Mouse (Mus musculus): Measurements from ENCODE around the gene Olfr215.
"Not testable (repeated sequence)": the region's sequence is repeated elsewhere in the genome, so short reads cannot be mapped to it uniquely, and the experiment has no call there.

Olfr215 gene

GRCm38 (mm10) chr6:116584095-116584494 is at the start of gene Olfr215:
Olfr215 (minus strand) TSS chr6:116584195.
- DNase-seq (ENCODE audit: low read depth, low spot score), result no peak

- DNase-seq (ENCODE audit: low read depth, low spot score), result peak; percentile 76
Measured at GRCm38 (mm10) chr6:116632129-116632528, 48.1 kb upstream of the Olfr215 start.

DNA sequence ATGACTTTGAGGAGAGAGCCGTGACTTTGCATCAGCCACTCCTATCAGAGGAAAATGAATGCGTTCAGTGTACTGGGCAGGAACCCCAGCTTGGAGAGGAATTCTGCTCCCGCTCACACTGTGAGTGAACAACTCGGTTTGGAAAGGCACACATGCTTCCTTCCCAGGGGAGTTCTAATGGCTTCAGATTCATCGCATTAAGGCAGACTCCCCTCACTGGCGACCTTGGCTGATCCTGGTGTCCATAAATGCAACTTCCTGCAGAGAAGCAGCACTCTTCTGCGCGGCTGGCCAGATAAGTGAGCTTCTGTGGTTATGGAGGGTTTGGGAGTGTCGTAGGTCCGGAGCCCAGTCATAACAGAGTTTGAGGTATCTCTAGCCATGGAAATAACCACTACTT is 45.8 kb upstream of the Olfr215 start:
- no peak for DNase-seq (ENCODE audit: low read depth, low spot score)

DNA sequence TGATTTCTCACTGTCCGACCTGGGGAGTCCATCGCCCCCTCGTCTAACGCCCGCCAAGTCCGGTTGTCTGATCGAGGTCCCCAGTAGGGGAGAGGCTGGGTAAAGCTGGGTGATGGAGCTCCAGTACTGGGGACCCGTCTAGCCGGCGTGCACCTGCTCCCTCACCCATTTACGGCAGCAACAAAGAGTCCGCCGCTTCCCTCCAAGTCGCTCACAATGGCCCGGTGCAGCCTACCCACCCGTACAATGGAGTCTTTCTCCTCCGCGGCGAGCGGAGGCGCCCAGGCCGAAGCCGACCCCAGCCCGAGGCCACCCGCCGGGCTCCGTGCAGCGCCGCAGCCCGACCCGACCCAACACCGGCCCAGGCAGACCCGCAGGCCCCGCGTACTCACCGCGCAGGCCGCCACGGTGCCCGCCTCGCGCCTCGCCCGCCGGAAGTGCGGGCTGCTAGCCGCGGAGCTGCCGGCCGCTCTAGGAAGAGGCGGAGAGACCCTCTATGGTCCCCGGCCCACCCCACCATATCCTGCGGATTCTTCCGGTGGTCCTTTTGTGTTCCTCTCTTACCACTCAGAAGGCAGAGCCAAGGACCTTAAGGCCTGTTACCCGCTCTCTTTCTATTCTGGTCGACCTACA is 44.7 kb upstream of the Olfr215 start, which contains the start of gene Zfp422:
TSS of gene Zfp422 (minus strand) at position 461 of the 633 bp plus-strand sequence.
- peak; percentile 20 for DNase-seq (ENCODE audit: low read depth, low spot score)

GRCm38 (mm10) chr6:116628095-116628494 is 44.1 kb upstream of the Olfr215 start:
- DNase-seq (ENCODE audit: low read depth, low spot score), result no peak

DNA sequence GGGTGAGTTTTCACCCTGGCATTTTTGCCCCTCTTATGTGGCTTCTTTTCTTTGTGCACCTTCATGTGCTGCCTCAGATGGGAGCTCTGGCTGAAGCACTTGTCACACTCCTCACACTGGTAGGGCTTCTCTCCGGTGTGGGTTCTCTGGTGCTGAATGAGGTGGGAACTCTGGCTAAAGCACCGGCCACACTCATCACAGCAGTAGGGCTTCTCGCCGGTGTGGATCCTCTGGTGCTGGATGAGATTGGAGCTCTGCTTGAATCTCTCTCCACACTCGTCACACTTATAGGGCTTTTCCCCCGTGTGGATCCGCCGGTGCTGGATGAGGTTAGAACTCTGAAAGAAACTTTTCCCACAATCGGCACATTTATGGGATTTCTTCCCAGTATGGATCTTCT is 42.4 kb upstream of the Olfr215 start:
- DNase-seq (ENCODE audit: low read depth, low spot score), result not testable (repeated sequence)

GRCm38 (mm10) chr6:116621318-116622023 is 37.5 kb upstream of the Olfr215 start:
- peak; percentile 73 for DNase-seq (ENCODE audit: low read depth, low spot score)

- DNase-seq (ENCODE audit: low read depth, low spot score), result no peak
Measured at GRCm38 (mm10) chr6:116618073-116618472, 34.1 kb upstream of the Olfr215 start.

GRCm38 (mm10) chr6:116615719-116616118 is 31.7 kb upstream of the Olfr215 start:
- DNase-seq (ENCODE audit: low read depth, low spot score), result no peak

DNA sequence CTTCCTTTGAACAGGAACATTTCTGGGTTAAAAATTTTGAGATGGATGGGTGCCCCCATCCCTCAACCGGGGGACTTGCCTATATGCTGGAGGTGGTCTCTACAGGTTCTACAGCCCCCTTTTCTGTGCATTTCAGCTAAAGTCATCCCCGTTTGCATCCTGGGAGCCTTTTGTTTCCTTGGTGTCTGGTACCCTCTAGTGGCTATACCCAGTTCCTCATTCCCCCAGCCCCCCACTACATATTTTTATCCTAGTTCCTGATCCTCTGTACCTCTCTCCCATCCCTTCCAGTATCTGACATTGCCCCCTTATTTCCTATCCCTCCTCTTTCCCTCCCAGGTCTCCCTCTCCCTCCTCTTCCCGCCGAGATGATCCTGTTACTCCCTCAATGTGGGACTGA is 23.2 kb upstream of the Olfr215 start:
- no peak for DNase-seq (ENCODE audit: low read depth, low spot score)

GRCm38 (mm10) chr6:116600969-116601368 is 17.0 kb upstream of the Olfr215 start:
- not testable (repeated sequence) for DNase-seq (ENCODE audit: low read depth, low spot score)

DNA sequence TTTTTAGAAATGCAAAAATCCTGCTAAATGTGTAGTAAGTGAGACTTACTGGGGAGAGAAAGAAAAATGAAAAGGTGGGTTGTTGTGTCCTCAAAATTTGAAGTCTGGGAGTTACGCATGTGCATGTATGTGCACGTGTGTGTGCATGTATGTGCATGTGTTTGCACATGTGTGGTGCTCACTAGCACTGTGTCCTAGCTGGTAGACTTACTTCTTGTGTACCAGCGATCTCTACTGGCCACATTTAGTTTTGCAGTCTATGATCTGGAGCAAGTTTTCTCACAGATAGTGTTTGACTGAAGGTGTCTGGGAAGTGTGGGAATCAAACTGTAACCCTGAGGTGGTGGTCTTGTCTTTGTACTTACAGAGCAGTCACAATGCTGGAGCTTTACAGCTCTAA is 14.2 kb downstream of the Olfr215 start:
- peak; percentile 71 for DNase-seq (ENCODE audit: low read depth, low spot score)

DNA sequence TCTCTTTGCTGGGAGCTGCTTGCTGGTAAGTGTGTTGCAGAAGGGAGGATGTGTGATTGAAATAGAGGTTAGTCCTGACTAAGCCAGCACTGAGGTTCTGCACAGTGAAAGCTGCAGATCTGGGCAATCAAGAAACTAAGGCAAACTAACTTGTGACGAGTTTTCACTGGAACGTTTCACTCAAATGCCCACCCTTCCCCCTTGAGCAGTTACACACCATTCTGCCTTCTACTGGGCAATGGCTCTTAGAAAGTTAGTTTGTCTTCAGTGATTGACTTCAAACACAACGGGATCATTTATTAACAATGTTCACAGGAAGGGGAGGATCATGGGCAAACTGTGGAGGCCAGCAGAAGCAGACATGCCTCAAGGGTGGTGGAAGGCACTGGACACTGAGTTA is 29.0 kb downstream of the Olfr215 start:
- no peak for DNase-seq (ENCODE audit: low read depth, low spot score)

DNA sequence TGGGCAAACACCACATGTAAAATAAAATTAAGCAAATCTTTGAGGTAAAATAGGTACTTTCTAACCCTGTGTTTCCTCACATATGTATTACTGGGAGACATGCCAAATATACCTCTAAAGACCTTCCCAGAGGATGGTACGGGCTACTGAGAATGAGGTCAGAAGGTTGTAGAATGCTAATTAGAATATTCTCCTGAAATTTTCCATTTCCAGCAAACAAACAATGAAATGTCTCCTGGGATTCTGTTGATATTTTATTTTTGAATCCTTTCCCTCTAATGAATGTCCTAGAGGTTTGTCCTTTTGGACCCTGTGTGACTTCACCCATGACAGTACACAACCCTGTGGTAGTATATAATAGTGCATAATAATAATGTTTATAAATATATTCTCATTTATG is 30.1 kb downstream of the Olfr215 start, which contains the start of gene Olfr214:
TSS of gene Olfr214 (plus strand) at position 301 of the 400 bp plus-strand sequence.
- DNase-seq (ENCODE audit: low read depth, low spot score), result no peak

DNA sequence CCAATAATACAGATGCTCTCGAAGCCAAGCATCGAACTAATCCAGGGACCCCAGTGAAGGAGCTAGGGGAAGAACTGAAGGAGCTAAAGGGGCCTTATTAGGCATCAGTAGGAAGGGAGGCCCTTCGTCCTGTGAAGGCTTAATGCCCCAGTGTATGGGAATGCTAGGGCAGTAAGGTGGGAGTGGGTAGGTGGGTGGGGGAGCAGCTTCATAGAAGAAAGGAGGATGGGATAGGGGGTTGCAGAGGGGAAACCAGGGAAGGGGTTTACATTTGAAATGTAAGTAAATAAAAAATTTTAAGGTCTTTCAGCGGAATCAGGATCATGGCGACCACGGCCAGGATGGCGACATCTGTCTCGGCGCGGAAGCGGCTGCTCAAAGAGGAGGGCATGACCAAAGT is 33.2 kb downstream of the Olfr215 start, which contains the start of gene Gm5580:
TSS of gene Gm5580 (plus strand) at position 301 of the 400 bp plus-strand sequence.
- not testable (repeated sequence) for DNase-seq (ENCODE audit: low read depth, low spot score)

DNA sequence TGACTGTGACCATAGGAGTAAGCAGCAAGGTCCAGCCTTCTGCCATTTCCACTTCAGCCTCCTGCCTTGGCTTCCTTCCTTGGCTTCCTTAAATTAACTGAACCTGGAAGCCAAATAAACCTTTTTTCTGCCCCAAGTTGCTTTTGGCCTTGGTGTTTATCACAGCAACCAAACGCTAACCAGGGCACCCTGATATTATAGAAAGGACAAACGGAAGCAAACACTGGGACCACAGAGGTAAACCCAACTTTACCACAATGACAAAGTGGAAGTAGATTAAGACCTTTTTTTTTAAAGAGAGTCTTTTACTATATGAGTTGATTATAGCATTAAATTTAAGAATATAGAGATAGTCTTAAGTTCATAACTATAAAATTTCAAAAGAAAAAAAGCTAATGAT is 41.5 kb downstream of the Olfr215 start:
- DNase-seq (ENCODE audit: low read depth, low spot score), result no peak

- no peak for DNase-seq (ENCODE audit: low read depth, low spot score)
Measured at GRCm38 (mm10) chr6:116538156-116538555, 45.8 kb downstream of the Olfr215 start, which contains the start of gene Olfr213. Olfr213 (plus strand) TSS chr6:116538456.
